Mouse (Mus musculus) embryonic facial prominence, embryonic 15.5 days (tissue): ENCODE data around the gene Bcl6b. TPM values are rescaled to one million over a fixed set of nuclear protein-coding genes. Genes with fewer than 3 reads are reported as not detected.
A peak's percentile ranks its signal among the peaks of the same experiment; 100 is the strongest.

ENCODE experiments used
- ATAC-seq: fragments of 200-750 bp; cut with Nextera tagmentation; 2 replicates; pipeline ENCODE4 v1.8.0; 2017; ENCODE audit warnings: low read depth, moderate TSS enrichment; ENCODE audit not compliant: insufficient number of reproducible peaks, low FRiP score, low TSS enrichment
- H3K27ac ChIP-seq: fragments of 300-500 bp; sonication (generic); replicated peaks from 2 replicates; pipeline ENCODE4 v1.5.1; 2015; ENCODE audit warnings: mild to moderate bottlenecking, inconsistent platforms
- H3K27me3 ChIP-seq: fragments of 300-500 bp; sonication (generic); 2 replicates; pipeline ENCODE4 v1.6.1; 2015; ENCODE audit warnings: inconsistent platforms
- H3K36me3 ChIP-seq: fragments of 300-500 bp; sonication (generic); 2 replicates; pipeline ENCODE4 v1.6.1; 2015; ENCODE audit warnings: mild to moderate bottlenecking, inconsistent platforms
- H3K4me1 ChIP-seq: fragments of 300-500 bp; sonication (generic); 2 replicates; pipeline ENCODE4 v1.6.1; 2015; ENCODE audit warnings: inconsistent platforms
- H3K4me2 ChIP-seq: fragments of 300-500 bp; sonication (generic); replicated peaks from 2 replicates; pipeline ENCODE4 v1.6.1; 2015; ENCODE audit warnings: mild to moderate bottlenecking, inconsistent platforms
- H3K4me3 ChIP-seq: fragments of 300-500 bp; sonication (generic); replicated peaks from 2 replicates; pipeline ENCODE4 v1.5.1; 2015; ENCODE audit warnings: mild to moderate bottlenecking, inconsistent platforms
- H3K9ac ChIP-seq: fragments of 300-500 bp; sonication (generic); 2 replicates; pipeline ENCODE4 v1.6.1; 2015; ENCODE audit warnings: inconsistent platforms
- H3K9me3 ChIP-seq: fragments of 300-500 bp; sonication (generic); replicated peaks from 2 replicates; pipeline ENCODE4 v1.6.1; 2016; ENCODE audit warnings: inconsistent platforms
- WGBS: fragments of 180-500 bp; shearing (Covaris S2); methylation state at CpG from one replicate; pipeline ENCODE4 v1.1.7; 2015; 5-methylcytosine and 5-hydroxymethylcytosine counted together
- polyA plus RNA-seq: library from polyadenylated mRNA; unstranded; fragments of >200 nt; fragmentation: Nextera tagmentation; extraction: Ambion mirVana; gene quantifications from 2 replicates; pipeline ENCODE4 v1.2.1, GENCODE M21; 2015

Gene Bcl6b
- polyA plus RNA-seq, 1 experiment from 2014 or later = 11.9 TPM

DNA sequence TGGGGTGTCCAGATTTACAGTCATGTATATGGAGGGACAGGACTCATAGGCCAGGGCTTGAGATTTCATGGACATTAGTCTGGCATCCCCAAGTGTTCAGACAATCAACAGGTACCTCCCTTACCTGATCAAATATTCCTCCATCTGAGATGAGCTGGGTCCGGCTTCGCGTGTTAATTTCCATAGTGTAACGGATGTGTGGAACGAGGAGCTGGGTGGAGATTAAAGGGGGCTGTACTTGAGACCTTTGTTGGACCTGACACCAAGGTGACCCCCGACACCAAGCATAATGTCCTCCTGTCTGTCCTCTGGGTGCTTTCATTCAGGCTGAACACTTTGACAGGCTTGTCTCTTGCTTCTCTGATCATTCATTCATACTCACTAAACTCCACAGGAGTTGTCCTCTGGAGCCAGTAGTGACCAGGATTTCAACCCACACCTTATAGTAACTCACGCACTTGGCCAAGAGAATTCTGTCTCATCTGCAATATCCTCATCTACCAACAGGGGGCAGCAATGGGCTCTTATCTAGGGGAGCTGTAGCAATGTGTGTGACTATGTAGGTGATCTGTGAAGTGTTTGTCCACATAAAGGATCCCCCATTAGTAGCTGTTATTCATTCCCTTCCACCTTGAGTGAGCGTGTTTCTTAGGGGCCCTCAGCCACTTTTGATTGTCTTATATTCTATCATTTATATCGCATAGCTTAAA, 17.7 kb upstream of the Bcl6b start:
- H3K27me3 ChIP-seq = peaks cover 26% of the 10 kb centered on the region
- no peak for ATAC-seq
- H3K36me3 ChIP-seq = no peaks in the 10 kb centered on the region
- H3K9ac ChIP-seq = no peak overlapping the region
- H3K4me2 ChIP-seq = no peak overlapping the region
- H3K9me3 ChIP-seq = no peaks in the 10 kb centered on the region
- WGBS = 42% methylated on average over 9 of the region's 9 CpGs
- H3K4me3 ChIP-seq = no peak overlapping the region
- H3K27ac ChIP-seq = no peak overlapping the region
- no peaks in the 10 kb centered on the region for H3K4me1 ChIP-seq

- Histone ChIP-seq H3K4me2 (no peak overlapping the region), H3K9ac (no peak overlapping the region), H3K4me3 (no peak overlapping the region), H3K27me3 (0 out of 2 replicates have a peak, but pooled peaks cover 6% of the 10 kb centered on the region), H3K4me1 (peaks cover 21% of the 10 kb centered on the region), H3K27ac (no peak overlapping the region), H3K9me3 (no peaks in the 10 kb centered on the region), H3K36me3 (no peaks in the 10 kb centered on the region)
- no peak for ATAC-seq
- WGBS = 68% methylated on average over 11 of the region's 11 CpGs
Measured at GRCm38 (mm10) chr11:70242591-70242990, 13.0 kb upstream of the Bcl6b start.

- WGBS = under 1% methylated on average over 30 of the region's 35 CpGs
- Histone ChIP-seq H3K27me3 (no peaks in the 10 kb centered on the region), H3K9me3 (no peaks in the 10 kb centered on the region), H3K4me2 (peak within 1 kb of the TSS; percentile 91), H3K9ac (peak within 1 kb of the TSS; percentile 79), H3K36me3 (peaks cover 12% of the 10 kb centered on the region; the same call in 1 of the 2 replicates), H3K27ac (peak within 1 kb of the TSS; percentile 95), H3K4me3 (peak within 1 kb of the TSS; percentile 76), H3K4me1 (peaks cover 37% of the 10 kb centered on the region)
- ATAC-seq = peak; percentile 30
Measured at GRCm38 (mm10) chr11:70239541-70240279, 10.1 kb upstream of the Bcl6b start, which contains the start of the genes Gm21988 and Rnasek. TSS of gene Gm21988 (minus strand) at chr11:70239830. TSS of gene Rnasek (minus strand) at chr11:70239842.

GRCm38 (mm10) chr11:70238591-70239440, 9.2 kb upstream of the Bcl6b start:
- no peak for ATAC-seq
- WGBS = 11% methylated on average over 23 of the region's 23 CpGs
- Histone ChIP-seq H3K27me3 (no peaks in the 10 kb centered on the region), H3K36me3 (peaks cover 12% of the 10 kb centered on the region; the same call in 1 of the 2 replicates), H3K4me2 (peak overlapping the region; percentile 91), H3K9me3 (no peaks in the 10 kb centered on the region), H3K9ac (peak overlapping the region; percentile 79), H3K4me1 (peaks cover 45% of the 10 kb centered on the region), H3K27ac (peak overlapping the region; percentile 95), H3K4me3 (peak overlapping the region; percentile 76)

DNA sequence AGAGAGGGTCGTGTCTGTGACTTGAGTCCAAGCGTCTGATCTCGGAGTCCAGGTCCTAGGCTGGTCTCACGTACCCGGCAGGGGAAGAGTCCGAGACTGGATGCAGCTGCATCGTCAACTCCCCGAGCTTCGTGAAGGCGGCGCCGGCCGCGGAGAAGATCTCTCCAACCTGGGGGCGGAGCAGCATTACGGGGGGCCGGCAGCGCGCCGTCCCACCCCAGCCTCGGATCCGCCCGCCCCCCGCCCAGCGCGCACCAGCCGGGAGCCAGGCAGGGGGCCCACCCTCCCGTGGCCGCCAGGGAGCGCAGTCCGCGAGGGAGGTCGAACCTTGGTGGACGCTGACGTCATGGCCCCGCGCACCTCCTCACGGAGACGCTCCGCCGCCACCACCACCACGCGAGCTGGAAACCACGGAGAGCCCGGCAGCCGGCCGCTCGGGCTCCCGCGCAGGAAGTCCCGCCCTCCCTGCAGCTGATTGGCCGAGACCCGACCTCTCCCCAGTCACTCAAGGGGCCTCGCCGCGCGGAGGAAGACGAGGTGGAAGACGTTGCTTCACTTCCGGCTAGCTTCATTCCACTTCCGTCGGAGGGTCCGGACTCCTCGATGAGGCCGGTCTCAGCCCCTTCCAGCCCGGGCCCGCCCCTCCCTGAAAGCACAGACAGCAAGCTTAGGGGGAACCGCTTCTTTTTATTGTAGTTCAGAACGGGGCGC, 8.0 kb upstream of the Bcl6b start, which contains the start of gene 0610010K14Rik:
Gene 0610010K14Rik (minus strand): TSS at position 458 of the 711 bp plus-strand sequence.
- ATAC-seq = peak; percentile 95
- peaks cover 12% of the 10 kb centered on the region; the same call in 1 of the 2 replicates for H3K36me3 ChIP-seq
- H3K9me3 ChIP-seq = no peaks in the 10 kb centered on the region
- peak within 1 kb of the TSS; percentile 79 for H3K9ac ChIP-seq
- H3K27ac ChIP-seq = peak within 1 kb of the TSS; percentile 95
- peaks cover 55% of the 10 kb centered on the region for H3K4me1 ChIP-seq
- H3K4me2 ChIP-seq = peak within 1 kb of the TSS; percentile 91
- H3K27me3 ChIP-seq = no peaks in the 10 kb centered on the region
- peak within 1 kb of the TSS; percentile 76 for H3K4me3 ChIP-seq
- under 1% methylated on average over 62 of the region's 70 CpGs for WGBS

GRCm38 (mm10) chr11:70236717-70237116, 7.1 kb upstream of the Bcl6b start:
- H3K9ac ChIP-seq = peak overlapping the region; percentile 79; the same call in 1 of the 2 replicates
- peaks cover 60% of the 10 kb centered on the region for H3K4me1 ChIP-seq
- peak overlapping the region; percentile 95 for H3K27ac ChIP-seq
- H3K27me3 ChIP-seq = no peaks in the 10 kb centered on the region
- WGBS = 40% methylated on average over 7 of the region's 7 CpGs
- H3K36me3 ChIP-seq = peaks cover 12% of the 10 kb centered on the region; the same call in 1 of the 2 replicates
- no peak for ATAC-seq
- H3K4me3 ChIP-seq = peak overlapping the region; percentile 76
- H3K9me3 ChIP-seq = no peaks in the 10 kb centered on the region
- H3K4me2 ChIP-seq = peak overlapping the region; percentile 91

DNA sequence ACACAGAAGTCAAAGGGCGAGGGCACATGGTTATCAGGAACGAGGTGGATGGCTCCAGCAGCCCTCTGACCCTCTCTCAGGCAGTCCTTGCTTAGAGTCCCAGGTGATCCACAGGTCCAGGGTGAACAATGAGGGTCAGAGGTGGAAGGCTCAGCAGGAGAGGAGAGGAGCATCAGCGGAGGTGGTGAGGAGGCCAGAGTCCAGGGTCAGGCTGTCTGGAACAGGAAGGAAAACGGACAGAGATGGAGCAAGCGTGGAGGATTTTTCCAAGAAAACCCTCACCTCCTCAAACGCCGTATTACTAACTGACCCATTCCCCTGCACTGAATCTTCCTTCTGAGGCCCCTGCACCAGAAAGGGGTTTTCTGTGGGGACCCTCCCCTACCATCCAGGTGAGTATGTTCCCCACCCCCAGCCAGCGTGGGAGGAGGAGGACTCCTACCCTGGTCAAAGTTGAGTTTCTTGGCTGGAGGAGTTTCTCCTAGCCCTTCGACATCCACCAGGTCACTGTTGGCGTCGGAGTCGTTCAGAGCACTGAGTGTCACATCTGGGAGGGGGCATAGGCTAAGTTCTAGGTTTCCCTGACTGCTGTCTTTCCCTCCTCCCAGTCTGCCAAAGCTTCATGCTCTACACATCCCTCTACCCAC, 5.8 kb upstream of the Bcl6b start:
- Histone ChIP-seq H3K27ac (no peak overlapping the region), H3K36me3 (peaks cover 12% of the 10 kb centered on the region; the same call in 1 of the 2 replicates), H3K9ac (no peak overlapping the region), H3K27me3 (peaks cover 5% of the 10 kb centered on the region), H3K4me3 (no peak overlapping the region), H3K4me2 (no peak overlapping the region), H3K9me3 (no peaks in the 10 kb centered on the region), H3K4me1 (peaks cover 57% of the 10 kb centered on the region)
- no peak for ATAC-seq
- WGBS = 89% methylated on average over 12 of the region's 12 CpGs

DNA sequence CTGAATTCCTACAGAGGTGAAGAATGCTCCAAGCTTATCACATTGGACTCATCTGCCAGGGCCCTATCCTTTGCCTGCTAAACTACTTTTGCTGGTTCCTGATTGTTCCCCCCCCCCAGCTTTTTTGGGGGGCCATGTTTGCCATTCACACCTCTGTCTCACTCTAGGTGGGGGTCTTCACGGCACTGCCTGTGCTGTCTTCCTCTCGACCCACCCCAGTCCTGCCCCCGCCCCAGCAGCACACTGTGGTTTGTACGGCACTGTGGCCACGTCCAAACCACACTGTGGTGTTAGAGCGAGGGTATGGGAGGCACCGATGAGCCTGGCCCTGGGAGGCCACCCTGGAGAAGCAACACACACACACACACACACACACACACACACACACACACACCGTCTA, 4.9 kb upstream of the Bcl6b start:
- peak overlapping the region; percentile 65 for H3K27ac ChIP-seq
- no peak overlapping the region for H3K4me3 ChIP-seq
- 81% methylated on average over 8 of the region's 8 CpGs for WGBS
- H3K27me3 ChIP-seq = peaks cover 14% of the 10 kb centered on the region
- H3K4me2 ChIP-seq = no peak overlapping the region
- H3K9ac ChIP-seq = no peak overlapping the region
- peaks cover 62% of the 10 kb centered on the region for H3K4me1 ChIP-seq
- peaks cover 12% of the 10 kb centered on the region; the same call in 1 of the 2 replicates for H3K36me3 ChIP-seq
- no peaks in the 10 kb centered on the region for H3K9me3 ChIP-seq
- no peak for ATAC-seq

- ATAC-seq = no peak
- Histone ChIP-seq H3K36me3 (peaks cover 12% of the 10 kb centered on the region; the same call in 1 of the 2 replicates), H3K27me3 (peaks cover 18% of the 10 kb centered on the region), H3K9me3 (no peaks in the 10 kb centered on the region), H3K4me1 (peaks cover 64% of the 10 kb centered on the region), H3K4me2 (peak overlapping the region; percentile 54; the same call in 1 of the 2 replicates), H3K9ac (no peak overlapping the region), H3K27ac (peak overlapping the region; percentile 65), H3K4me3 (no peak overlapping the region)
- WGBS = 72% methylated on average over 5 of the region's 5 CpGs
Measured at GRCm38 (mm10) chr11:70234037-70234436, 4.4 kb upstream of the Bcl6b start.

GRCm38 (mm10) chr11:70233016-70233415, 3.4 kb upstream of the Bcl6b start:
- Histone ChIP-seq H3K4me1 (peaks cover 63% of the 10 kb centered on the region), H3K4me3 (peak overlapping the region; percentile 44), H3K36me3 (peaks cover 12% of the 10 kb centered on the region; the same call in 1 of the 2 replicates), H3K9ac (peak overlapping the region; percentile 35), H3K9me3 (no peaks in the 10 kb centered on the region), H3K4me2 (peak overlapping the region; percentile 54), H3K27ac (peak overlapping the region; percentile 44; the same call in 1 of the 2 replicates), H3K27me3 (peaks cover 28% of the 10 kb centered on the region)
- 26% methylated on average over 8 of the region's 8 CpGs for WGBS
- no peak for ATAC-seq
